Mouse (Mus musculus): ENCODE measurements around the gene Hoxa1. TPM values are rescaled to one million over a fixed set of nuclear protein-coding genes. Genes with fewer than 3 reads are reported as not detected.

The Hoxa1 gene
- not detected for polyA plus RNA-seq (2017; shearing (Covaris generic))

- peak; percentile 76 for ATAC-seq
Measured at GRCm38 (mm10) chr6:52158276-52159051, at the start of gene Hoxa1. TSS of gene Hoxa1 (minus strand) at chr6:52158317.

GRCm38 (mm10) chr6:52207684-52207976, 49.5 kb upstream of the Hoxa1 start:
- ATAC-seq = no peak

GRCm38 (mm10) chr6:52206882-52207683, 49.0 kb upstream of the Hoxa1 start:
- no peak for ATAC-seq

- ATAC-seq = no peak
Measured at GRCm38 (mm10) chr6:52205638-52206621, 47.8 kb upstream of the Hoxa1 start.

- no peak for ATAC-seq
Measured at GRCm38 (mm10) chr6:52205221-52205620, 47.1 kb upstream of the Hoxa1 start.

- no peak for ATAC-seq
Measured at GRCm38 (mm10) chr6:52204050-52204752, 46.1 kb upstream of the Hoxa1 start, which contains the start of gene Hoxa5. TSS of gene Hoxa5 (minus strand) at chr6:52204587.

- ATAC-seq = no peak
Measured at GRCm38 (mm10) chr6:52203371-52204049, 45.4 kb upstream of the Hoxa1 start.

GRCm38 (mm10) chr6:52203121-52203370, 44.9 kb upstream of the Hoxa1 start:
- no peak for ATAC-seq

GRCm38 (mm10) chr6:52202362-52203120, 44.4 kb upstream of the Hoxa1 start:
- no peak for ATAC-seq

GRCm38 (mm10) chr6:52201269-52201668, 43.2 kb upstream of the Hoxa1 start:
- no peak for ATAC-seq

- ATAC-seq = no peak
Measured at GRCm38 (mm10) chr6:52200751-52201250, 42.7 kb upstream of the Hoxa1 start.

GRCm38 (mm10) chr6:52200073-52200750, 42.1 kb upstream of the Hoxa1 start:
- no peak for ATAC-seq

GRCm38 (mm10) chr6:52197271-52197670, 39.2 kb upstream of the Hoxa1 start:
- no peak for ATAC-seq

- no peak for ATAC-seq
Measured at GRCm38 (mm10) chr6:52196811-52197210, 38.7 kb upstream of the Hoxa1 start.

- ATAC-seq = no peak
Measured at GRCm38 (mm10) chr6:52194690-52195089, 36.6 kb upstream of the Hoxa1 start.

- ATAC-seq = peak; percentile 92
Measured at GRCm38 (mm10) chr6:52191860-52192550, 33.9 kb upstream of the Hoxa1 start.

GRCm38 (mm10) chr6:52190906-52191810, 33.0 kb upstream of the Hoxa1 start, which contains the start of gene Hoxa4:
TSS of gene Hoxa4 (minus strand) at chr6:52191753.
- no peak for ATAC-seq

GRCm38 (mm10) chr6:52190410-52190809, 32.3 kb upstream of the Hoxa1 start:
- ATAC-seq = no peak

Measured in inflammation-experienced regulatory T-cells, adult 6 months (primary cell).